Mouse (Mus musculus) G1E (cell line): Measurements from ENCODE around the gene Ube2dnl2.

ENCODE experiments used
- CTCF ChIP-seq: IDR thresholded peaks from 2 replicates; pipeline ENCODE4 v1.5.1; 2012; ENCODE audit warnings: low read depth, low read length, inconsistent platforms, mixed read lengths
- GATA1 ChIP-seq: IDR thresholded peaks from 2 replicates; pipeline ENCODE4 v1.6.1; 2012; ENCODE audit warnings: borderline replicate concordance, low read length, inconsistent platforms, mixed read lengths

DNA sequence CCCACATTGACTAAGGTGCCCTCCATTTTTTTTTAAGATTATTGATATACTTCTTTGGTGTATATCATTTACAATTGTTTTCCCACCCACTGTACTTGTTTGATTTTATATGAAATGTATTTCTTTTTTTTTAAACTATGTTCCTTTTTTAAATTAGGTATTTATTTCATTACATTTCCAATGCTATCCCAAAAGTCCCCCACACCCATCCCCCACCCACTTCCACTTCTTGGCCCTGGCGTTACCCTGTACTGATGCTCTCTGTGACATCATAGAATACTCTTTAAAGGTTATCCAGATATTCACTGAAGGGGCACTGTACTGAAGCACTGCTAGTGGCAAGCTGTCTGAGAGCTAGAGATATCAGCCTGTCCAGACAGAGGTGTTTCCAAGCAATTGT, at the start of gene Ube2dnl2:
- no peak for TF ChIP-seq CTCF
- no peak for TF ChIP-seq GATA1
